Comparison of ENCODE assay signal across 21 mouse cellular contexts in genomic region chr5:75990212-75990611, GRCm38 (mm10). TPM values are rescaled to one million over a fixed set of nuclear protein-coding genes. Genes with fewer than 3 reads are reported as not detected.
DNase-seq lines count a peak whose midpoint lies in the region; TF ChIP-seq lines count a peak whose summit lies in the region.
"Had no signal": no experiment of that assay in that cellular context is flagged by ENCODE, and none has a peak within 500 bp of the region (broad histone marks: within the 10 kb centered on the region; RNA-seq: fewer than 3 reads in every experiment).

No protein-coding gene starts in this region.

- H3K79me2 ChIP-seq in C2C12 (ENCODE audit: control insufficient read depth, insufficient read depth) (no peaks in the 10 kb centered on the region), macrophage (ENCODE audit: inconsistent target) (no peaks in the 10 kb centered on the region)

- H3K4me3 ChIP-seq in C2C12 (ENCODE audit: insufficient read depth, poor library complexity, severe bottlenecking) = no peak overlapping the region
- H3K4me3 ChIP-seq in macrophage (ENCODE audit: inconsistent target) = no peak overlapping the region
- H3K4me3 ChIP-seq: embryonic facial prominence, embryonic 13.5 days; forebrain, embryonic 10.5 days; heart, embryonic 15.5 days; hindbrain, embryonic 13.5 days had no signal

- peak overlapping the region; percentile 44 for H3K27ac ChIP-seq in macrophage
- H3K27ac ChIP-seq: embryonic facial prominence, embryonic 13.5 days; forebrain, embryonic 10.5 days; heart, embryonic 15.5 days; hindbrain, embryonic 13.5 days; hindbrain, postnatal 0 days had no signal

- WGBS in macrophage (ENCODE audit: missing documents) = 78% methylated on average over 8 of the region's 8 CpGs

- no peak overlapping the region for H3ac ChIP-seq in C2C12 (ENCODE audit: control insufficient read depth, insufficient read length, low read depth)

- peak; percentile 46 for DNase-seq in 3134 (ENCODE audit: extremely low read depth, insufficient read length, low spot score)
- peak; percentile 11 for DNase-seq in adipocyte (ENCODE audit: low spot score)
- DNase-seq in kidney, adult 18-20 months = no peak
- DNase-seq in left cerebral cortex, adult 8-10 months (ENCODE audit: low spot score in 2 of 2) = no peak
- no peak for DNase-seq in layer of hippocampus, postnatal 25 days (ENCODE audit: extremely low spot score in 1 of 2, low spot score in 1 of 2)
- DNase-seq: adrenal gland, postnatal 10 days; B cell, adult 2 months; cerebellum, adult 11-12 months; cerebellum, adult 9-11 months; cerebellum, postnatal 36 days; gastrocnemius, postnatal 36 days; heart, adult 18-20 months; heart, postnatal 14 days had no signal

- H3K79me3 ChIP-seq in C2C12 (ENCODE audit: low read depth) = no peaks in the 10 kb centered on the region

- H3K27me3 ChIP-seq in C2C12 (ENCODE audit: control insufficient read depth, insufficient read depth, insufficient read length) = no peaks in the 10 kb centered on the region
- H3K27me3 ChIP-seq: embryonic facial prominence, embryonic 13.5 days; heart, embryonic 15.5 days; hindbrain, embryonic 13.5 days had no signal

- H3K36me3 ChIP-seq in C2C12 (ENCODE audit: control insufficient read depth, insufficient read depth) (no peaks in the 10 kb centered on the region), macrophage (ENCODE audit: inconsistent target) (no peaks in the 10 kb centered on the region)
- H3K36me3 ChIP-seq: embryonic facial prominence, embryonic 13.5 days; forebrain, embryonic 10.5 days; heart, embryonic 15.5 days; hindbrain, embryonic 13.5 days had no signal

- TF ChIP-seq CTCF in C2C12 (IDR thresholded peaks at IDR 0.05; ENCODE audit: control insufficient read depth, insufficient read depth, insufficient read length) = no peak

TF ChIP-seq in C2C12, 6 proteins besides CTCF, POLR2A, EP300 and RAD21:
- TF ChIP-seq MAX (IDR thresholded peaks at IDR 0.05) (peak; percentile 59), CEBPB (IDR thresholded peaks at IDR 0.05; ENCODE audit: low read depth) (no peak), USF1 (IDR thresholded peaks at IDR 0.05; ENCODE audit: low read depth) (peak; percentile 82)

RNA-seq across cellular contexts. Expression of gene Kdr, which starts 12.0 kb away (rescaled TPM):
- under 0.01 TPM for polyA plus RNA-seq in C2C12 (2012; fragmentation: generic; extraction: Trizol)
- 10 to 100 TPM in 12 of 26 experiments, 1 to 10 TPM in 14; 3.9 to 24.2 (median 9.2) TPM for total RNA-seq in macrophage (2018; cell fraction: chromatin; rRNA removed)
- total RNA-seq in macrophage (2018; cell fraction: cytosol; rRNA removed) = 10 to 100 TPM in 18 of 26 experiments, 1 to 10 TPM in 8; 6.7 to 33.5 (median 11.3) TPM
- total RNA-seq in macrophage (2018; cell fraction: nucleus; rRNA removed) = 10 to 100 TPM; 14.2 to 74.0 (median 24.9) TPM
- polyA plus RNA-seq in macrophage (2018) = 4.9 to 13.8 TPM (median 5.8 TPM) in 3 replicates
- total RNA-seq in left cerebral cortex, adult 8-10 months (2022) = 1 to 10 TPM; 5.3 to 6.4 (median 5.9) TPM
- total RNA-seq in layer of hippocampus, postnatal 25 days (2021) = 10 to 100 TPM in 1 of 2 experiments, 1 to 10 TPM in 1; 8.0 to 11.7 TPM
- total RNA-seq: MEL had no signal

Comparison
In these comparisons a context has a peak if more than half of its experiments do, and no peak if none do; other contexts are left out.
1. DNase-seq: peak in 3134 (single experiment) and adipocyte (single experiment); none in kidney, adult 18-20 months (single experiment), left cerebral cortex, adult 8-10 months (0 of 2) and layer of hippocampus, postnatal 25 days (0 of 2).